Mouse (Mus musculus) T-cell, adult 66 days (primary cell): ENCODE measurements around the gene Gm11007. TPM values are rescaled to one million over a fixed set of nuclear protein-coding genes. Genes with fewer than 3 reads are reported as not detected.

ENCODE experiments used
- total RNA-seq, 2 experiments: library from RNA; stranded (reverse); gene quantifications; 3 replicates in 1 of 2; 4 replicates in 1 of 2; pipeline ENCODE4 v1.2.4; 2023

The Gm11007 gene
- total RNA-seq: not detected

DNA sequence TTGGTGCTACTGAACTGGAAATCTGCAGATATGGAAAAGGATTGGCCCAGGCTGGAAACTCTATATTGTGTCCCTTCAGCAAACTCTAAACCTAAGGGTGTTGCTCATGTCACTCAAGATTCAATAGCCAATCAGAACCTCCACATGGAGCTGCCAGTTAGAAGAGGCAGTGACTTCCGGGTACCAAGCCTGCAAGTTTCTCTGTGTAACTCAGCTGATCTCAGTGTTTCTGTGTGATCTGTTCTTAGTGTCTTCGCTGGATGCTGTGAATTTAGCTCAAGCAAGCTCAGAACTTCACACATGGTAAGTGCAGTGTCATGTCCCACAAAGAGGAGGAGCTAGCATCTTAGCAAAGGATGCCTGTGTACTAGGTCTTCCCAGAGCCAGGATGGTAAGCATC, at the start of gene Gm11007:
Gm11007 (plus strand) TSS at position 301 of the 400 bp plus-strand sequence.

Other genes starting within 250 kb of the Gm11007 start
- gene Gm4724, start 208.2 kb upstream of the Gm11007 start, total RNA-seq: 1 to 10 TPM; 1.3 to 3.2 TPM
- 1 to 10 TPM; 4.4 to 7.3 TPM for gene Zfp965, start 174.0 kb upstream of the Gm11007 start, total RNA-seq
- not detected for gene Zfp969, start 59.7 kb downstream of the Gm11007 start, total RNA-seq
- not detected for gene Gm2007, start 97.6 kb downstream of the Gm11007 start, total RNA-seq
- gene Gm14288, start 157.1 kb downstream of the Gm11007 start, total RNA-seq: 1 to 10 TPM in 1 of 2 experiments, not detected in 1; 5.3 TPM
- 1 to 10 TPM; 4.3 to 7.4 TPM for gene Gm6710, start 225.2 kb downstream of the Gm11007 start, total RNA-seq